Mouse (Mus musculus): ENCODE measurements at regions not wholly inside any gene's neighbourhood (a gene's known extent, or its start where the extent isn't known, plus 50 kb on each side); places are given as distances from the start of the nearest gene placed in this dataset.

GRCm38 (mm10) chr8:128296728-128297380 is 61.5 kb upstream of the Nrp1 start:
- TF ChIP-seq CTCF (IDR thresholded peaks at IDR 0.05; ENCODE audit: extremely low read depth, insufficient read depth, low read length) = no peak
- no peak for TF ChIP-seq POLR2A (IDR thresholded peaks at IDR 0.05; ENCODE audit: extremely low read depth, insufficient read depth, low read length)
- peaks cover 3% of the 10 kb centered on the region; the same call in 1 of the 2 replicates for H3K4me1 ChIP-seq (ENCODE audit: control insufficient read depth, insufficient read depth, low read length)
- H3K27ac ChIP-seq (ENCODE audit: insufficient read depth, low read length) = no peak overlapping the region
- H3K4me3 ChIP-seq (ENCODE audit: insufficient read depth, low read length) = no peak overlapping the region

GRCm38 (mm10) chr8:128302322-128302721 is 56.1 kb upstream of the Nrp1 start:
- no peak overlapping the region for H3K4me3 ChIP-seq (ENCODE audit: insufficient read depth, low read length)
- no peak overlapping the region for H3K27ac ChIP-seq (ENCODE audit: insufficient read depth, low read length)
- TF ChIP-seq POLR2A (IDR thresholded peaks at IDR 0.05; ENCODE audit: extremely low read depth, insufficient read depth, low read length) (no peak), CTCF (IDR thresholded peaks at IDR 0.05; ENCODE audit: extremely low read depth, insufficient read depth, low read length) (no peak)
- H3K4me1 ChIP-seq (ENCODE audit: control insufficient read depth, insufficient read depth, low read length) = no peaks in the 10 kb centered on the region

Data from cortical plate, adult 2 months (tissue).